Mouse (Mus musculus): ENCODE results near the gene Xrcc6. TPM values are rescaled to one million over a fixed set of nuclear protein-coding genes. Genes with fewer than 3 reads are reported as not detected.

The Xrcc6 gene
- total and polyA plus RNA-seq, 2 experiments from 2014 or later = 29.5 to 34.8 TPM

- WGBS = 85% methylated on average over 10 of the region's 10 CpGs
- DNase-seq = no peak
- Histone ChIP-seq H3K27ac (ENCODE audit: low read depth, low read length) (no peak overlapping the region), H3K9ac (no peak overlapping the region), H3K27me3 (ENCODE audit: insufficient read depth, low read length) (no peaks in the 10 kb centered on the region), H3K4me2 (ENCODE audit: low read depth) (no peak overlapping the region), H3K4me1 (ENCODE audit: insufficient read depth) (no peaks in the 10 kb centered on the region), H3K36me3 (ENCODE audit: insufficient read depth) (peaks cover 67% of the 10 kb centered on the region), H3K4me3 (ENCODE audit: low read depth, low read length) (no peak overlapping the region), H3K9me3 (ENCODE audit: low read length) (no peaks in the 10 kb centered on the region)
- ATAC-seq = no peak
- no peak for TF ChIP-seq CTCF (IDR thresholded peaks at IDR 0.05; ENCODE audit: low read depth)
Measured at GRCm38 (mm10) chr15:81949076-81949475, 38.6 kb upstream of the Xrcc6 start.

- no peak for TF ChIP-seq CTCF (IDR thresholded peaks at IDR 0.05; ENCODE audit: low read depth)
- H3K9ac ChIP-seq = no peak overlapping the region
- no peak overlapping the region for H3K4me3 ChIP-seq (ENCODE audit: low read depth, low read length)
- no peak overlapping the region for H3K27ac ChIP-seq (ENCODE audit: low read depth, low read length)
- H3K27me3 ChIP-seq (ENCODE audit: insufficient read depth, low read length) = no peaks in the 10 kb centered on the region
- no peaks in the 10 kb centered on the region for H3K4me1 ChIP-seq (ENCODE audit: insufficient read depth)
- H3K36me3 ChIP-seq (ENCODE audit: insufficient read depth) = peaks cover 72% of the 10 kb centered on the region
- DNase-seq (no peak), ATAC-seq (no peak)
- 78% methylated on average over 11 of the region's 11 CpGs for WGBS
- H3K9me3 ChIP-seq (ENCODE audit: low read length) = no peaks in the 10 kb centered on the region
- H3K4me2 ChIP-seq (ENCODE audit: low read depth) = no peak overlapping the region
Measured at GRCm38 (mm10) chr15:81949476-81950131, 38.0 kb upstream of the Xrcc6 start.

- TF ChIP-seq CTCF (IDR thresholded peaks at IDR 0.05; ENCODE audit: low read depth) = no peak
- H3K9ac ChIP-seq = no peak overlapping the region
- H3K4me2 ChIP-seq (ENCODE audit: low read depth) = no peak overlapping the region
- no peak overlapping the region for H3K4me3 ChIP-seq (ENCODE audit: low read depth, low read length)
- no peaks in the 10 kb centered on the region for H3K9me3 ChIP-seq (ENCODE audit: low read length)
- H3K36me3 ChIP-seq (ENCODE audit: insufficient read depth) = peaks cover 83% of the 10 kb centered on the region
- 87% methylated on average over 5 of the region's 5 CpGs for WGBS
- ATAC-seq = no peak
- no peak for DNase-seq
- H3K27me3 ChIP-seq (ENCODE audit: insufficient read depth, low read length) = no peaks in the 10 kb centered on the region
- no peaks in the 10 kb centered on the region for H3K4me1 ChIP-seq (ENCODE audit: insufficient read depth)
- no peak overlapping the region for H3K27ac ChIP-seq (ENCODE audit: low read depth, low read length)
Measured at GRCm38 (mm10) chr15:81950716-81951115, 36.9 kb upstream of the Xrcc6 start.

- Histone ChIP-seq H3K4me2 (ENCODE audit: low read depth) (no peak overlapping the region), H3K4me1 (ENCODE audit: insufficient read depth) (no peaks in the 10 kb centered on the region), H3K4me3 (ENCODE audit: low read depth, low read length) (no peak overlapping the region), H3K9ac (no peak overlapping the region), H3K27me3 (ENCODE audit: insufficient read depth, low read length) (no peaks in the 10 kb centered on the region), H3K36me3 (ENCODE audit: insufficient read depth) (peaks cover 85% of the 10 kb centered on the region), H3K9me3 (ENCODE audit: low read length) (no peaks in the 10 kb centered on the region), H3K27ac (ENCODE audit: low read depth, low read length) (no peak overlapping the region)
- 90% methylated on average over 9 of the region's 9 CpGs for WGBS
- ATAC-seq (no peak), DNase-seq (no peak)
- no peak for TF ChIP-seq CTCF (IDR thresholded peaks at IDR 0.05; ENCODE audit: low read depth)
Measured at GRCm38 (mm10) chr15:81951159-81951558, 36.5 kb upstream of the Xrcc6 start.

GRCm38 (mm10) chr15:81952310-81952709 lies 35.3 kb upstream of the Xrcc6 start:
- Histone ChIP-seq H3K9ac (no peak overlapping the region), H3K4me2 (ENCODE audit: low read depth) (no peak overlapping the region), H3K27ac (ENCODE audit: low read depth, low read length) (no peak overlapping the region), H3K4me3 (ENCODE audit: low read depth, low read length) (no peak overlapping the region), H3K9me3 (ENCODE audit: low read length) (no peaks in the 10 kb centered on the region), H3K27me3 (ENCODE audit: insufficient read depth, low read length) (no peaks in the 10 kb centered on the region), H3K4me1 (ENCODE audit: insufficient read depth) (no peaks in the 10 kb centered on the region), H3K36me3 (ENCODE audit: insufficient read depth) (peaks cover 76% of the 10 kb centered on the region)
- ATAC-seq = no peak
- TF ChIP-seq CTCF (IDR thresholded peaks at IDR 0.05; ENCODE audit: low read depth) = peak; percentile 30
- 81% methylated on average over 4 of the region's 4 CpGs for WGBS
- DNase-seq = no peak

- H3K4me3 ChIP-seq (ENCODE audit: low read depth, low read length) = no peak overlapping the region
- no peaks in the 10 kb centered on the region for H3K9me3 ChIP-seq (ENCODE audit: low read length)
- no peak overlapping the region for H3K4me2 ChIP-seq (ENCODE audit: low read depth)
- DNase-seq = no peak
- WGBS = 95% methylated on average over 9 of the region's 9 CpGs
- no peak overlapping the region for H3K9ac ChIP-seq
- 0 out of 2 replicates have a peak, but pooled peaks cover 3% of the 10 kb centered on the region for H3K4me1 ChIP-seq (ENCODE audit: insufficient read depth)
- no peak for ATAC-seq
- peaks cover 59% of the 10 kb centered on the region for H3K36me3 ChIP-seq (ENCODE audit: insufficient read depth)
- no peak overlapping the region for H3K27ac ChIP-seq (ENCODE audit: low read depth, low read length)
- TF ChIP-seq CTCF (IDR thresholded peaks at IDR 0.05; ENCODE audit: low read depth) = no peak
- no peaks in the 10 kb centered on the region for H3K27me3 ChIP-seq (ENCODE audit: insufficient read depth, low read length)
Measured at GRCm38 (mm10) chr15:81954151-81954583, 33.5 kb upstream of the Xrcc6 start.

GRCm38 (mm10) chr15:81954716-81955115 lies 32.9 kb upstream of the Xrcc6 start:
- Histone ChIP-seq H3K9me3 (ENCODE audit: low read length) (no peaks in the 10 kb centered on the region), H3K36me3 (ENCODE audit: insufficient read depth) (peaks cover 54% of the 10 kb centered on the region), H3K9ac (no peak overlapping the region), H3K27ac (ENCODE audit: low read depth, low read length) (no peak overlapping the region), H3K4me2 (ENCODE audit: low read depth) (no peak overlapping the region), H3K4me1 (ENCODE audit: insufficient read depth) (0 out of 2 replicates have a peak, but pooled peaks cover 3% of the 10 kb centered on the region), H3K27me3 (ENCODE audit: insufficient read depth, low read length) (no peaks in the 10 kb centered on the region), H3K4me3 (ENCODE audit: low read depth, low read length) (no peak overlapping the region)
- 0 out of 2 replicates have a peak, but pooled peaks have one; percentile 5 for TF ChIP-seq CTCF (IDR thresholded peaks at IDR 0.05; ENCODE audit: low read depth)
- 92% methylated on average over 6 of the region's 6 CpGs for WGBS
- ATAC-seq (no peak), DNase-seq (no peak)

Measured in forebrain, postnatal 0 days (tissue).